Mouse (Mus musculus) kidney, postnatal 0 days (tissue): ENCODE data around the gene Jade2. TPM values are rescaled to one million over a fixed set of nuclear protein-coding genes. Genes with fewer than 3 reads are reported as not detected.

Experiments used
- ATAC-seq: fragments of 200-750 bp; cut with Nextera tagmentation; replicated peaks from 2 replicates; pipeline ENCODE4 v1.8.0; 2017; ENCODE audit warnings: low read depth, moderate number of reproducible peaks, moderate TSS enrichment, moderate library complexity; ENCODE audit not compliant: low FRiP score
- DNase-seq: peaks from one replicate; pipeline ENCODE4 v3.0.0-alpha.2; 2016; ENCODE audit warnings: low spot score
- H3K27ac ChIP-seq: fragments of 300-500 bp; sonication (generic); 2 replicates; pipeline ENCODE4 v1.5.1; 2014; ENCODE audit warnings: mild to moderate bottlenecking
- H3K27me3 ChIP-seq: fragments of 300-500 bp; sonication (generic); 2 replicates; pipeline ENCODE4 v1.6.1; 2014; ENCODE audit warnings: low read length, mixed read lengths; ENCODE audit not compliant: insufficient read depth
- H3K36me3 ChIP-seq: fragments of 300-500 bp; sonication (generic); 2 replicates; pipeline ENCODE4 v1.6.1; 2014; ENCODE audit warnings: low read length, mixed read lengths; ENCODE audit not compliant: insufficient read depth
- H3K4me1 ChIP-seq: fragments of 300-500 bp; sonication (generic); replicated peaks from 2 replicates; pipeline ENCODE4 v1.6.1; 2014; ENCODE audit warnings: antibody characterized with exemption, low read length, mixed read lengths; ENCODE audit not compliant: insufficient read depth
- H3K4me2 ChIP-seq: fragments of 300-500 bp; sonication (generic); 2 replicates; pipeline ENCODE4 v1.6.1; 2014; ENCODE audit warnings: mild to moderate bottlenecking, low read length, moderate library complexity, mixed read lengths
- H3K4me3 ChIP-seq: fragments of 300-500 bp; sonication (generic); replicated peaks from 2 replicates; pipeline ENCODE4 v1.5.1; 2014; ENCODE audit warnings: low read depth, low read length
- H3K9ac ChIP-seq: fragments of 300-500 bp; sonication (generic); 2 replicates; pipeline ENCODE4 v1.6.1; 2014; ENCODE audit warnings: low read depth, low read length
- H3K9me3 ChIP-seq: fragments of 300-500 bp; sonication (generic); replicated peaks from 2 replicates; pipeline ENCODE4 v1.6.1; 2016; ENCODE audit warnings: low read length, inconsistent platforms, mixed read lengths
- CTCF ChIP-seq: IDR thresholded peaks from 2 replicates; pipeline ENCODE4 v1.5.1; 2016; ENCODE audit warnings: antibody characterized with exemption, low read depth, mild to moderate bottlenecking, moderate library complexity
- WGBS: fragments of 180-500 bp; shearing (Covaris S2); extraction: QIAGEN DNeasy Blood & Tissue Kit; methylation state at CpG from one replicate; pipeline ENCODE4 v1.1.7; 2014; 5-methylcytosine and 5-hydroxymethylcytosine counted together
- polyA plus RNA-seq: library from polyadenylated mRNA; unstranded; fragments of >200 nt; fragmentation: Nextera tagmentation; extraction: Ambion mirVana; gene quantifications from 2 replicates; pipeline ENCODE4 v1.2.1, GENCODE M21; 2015

Gene Jade2
- polyA plus RNA-seq, 1 experiment from 2014 or later: 1.0 TPM

DNA sequence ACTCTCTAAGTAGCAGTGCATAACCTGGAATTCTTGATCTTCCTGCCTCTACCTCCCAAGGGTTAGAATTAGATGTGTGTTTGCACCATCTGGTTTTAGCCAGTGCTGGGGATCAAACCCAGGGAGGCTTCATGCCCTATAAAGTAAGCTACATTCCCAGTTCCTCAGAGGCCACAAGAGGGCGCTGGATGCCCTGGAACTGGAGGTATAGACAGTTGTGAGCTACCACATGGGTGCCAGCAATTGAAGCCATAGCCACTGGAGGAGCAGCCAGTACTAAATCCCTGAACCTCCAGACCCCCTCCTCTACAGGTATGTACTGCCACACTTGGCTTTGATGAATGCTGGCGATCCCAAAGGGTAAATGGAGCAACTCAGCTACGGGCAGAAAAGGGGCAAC, 37.5 kb downstream of the Jade2 start:
- TF ChIP-seq CTCF: peak; percentile 61

DNA sequence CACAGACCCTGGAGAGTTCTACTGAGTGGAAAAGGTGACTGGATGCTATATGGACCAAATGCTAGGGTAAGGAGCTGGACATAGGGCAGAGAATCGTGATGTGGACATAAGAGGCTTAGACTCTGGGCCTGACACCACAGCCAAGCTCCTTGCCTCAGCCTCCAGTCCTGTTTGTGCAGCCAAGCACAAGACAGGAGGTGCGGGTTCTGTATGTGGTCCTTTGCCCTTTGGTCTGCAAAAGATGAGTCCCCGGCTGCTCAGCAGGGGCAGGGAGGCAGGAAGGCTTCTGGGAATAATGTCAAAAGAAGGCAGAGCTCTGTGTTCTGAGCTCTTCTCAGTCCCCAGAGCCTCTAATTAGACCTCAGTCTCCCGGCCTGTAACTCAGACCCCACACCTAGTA, 38.6 kb downstream of the Jade2 start:
- H3K9me3 ChIP-seq: no peaks in the 10 kb centered on the region
- H3K4me3 ChIP-seq: no peak overlapping the region
- no peaks in the 10 kb centered on the region for H3K27me3 ChIP-seq
- 87% methylated on average over 4 of the region's 4 CpGs for WGBS
- no peak for ATAC-seq
- H3K36me3 ChIP-seq: no peaks in the 10 kb centered on the region
- H3K9ac ChIP-seq: no peak overlapping the region
- H3K4me1 ChIP-seq: no peaks in the 10 kb centered on the region
- no peak overlapping the region for H3K27ac ChIP-seq
- no peak for DNase-seq
- TF ChIP-seq CTCF: no peak
- H3K4me2 ChIP-seq: no peak overlapping the region

More for the DNA sequence above, 37.5 kb downstream of the Jade2 start:
- DNase-seq: no peak
- Histone ChIP-seq H3K27me3 (no peaks in the 10 kb centered on the region), H3K27ac (no peak overlapping the region), H3K4me2 (no peak overlapping the region), H3K4me3 (no peak overlapping the region), H3K9ac (no peak overlapping the region), H3K4me1 (no peaks in the 10 kb centered on the region), H3K36me3 (no peaks in the 10 kb centered on the region), H3K9me3 (no peaks in the 10 kb centered on the region)
- WGBS: 74% methylated on average over 3 of the region's 3 CpGs
- ATAC-seq: no peak

DNA sequence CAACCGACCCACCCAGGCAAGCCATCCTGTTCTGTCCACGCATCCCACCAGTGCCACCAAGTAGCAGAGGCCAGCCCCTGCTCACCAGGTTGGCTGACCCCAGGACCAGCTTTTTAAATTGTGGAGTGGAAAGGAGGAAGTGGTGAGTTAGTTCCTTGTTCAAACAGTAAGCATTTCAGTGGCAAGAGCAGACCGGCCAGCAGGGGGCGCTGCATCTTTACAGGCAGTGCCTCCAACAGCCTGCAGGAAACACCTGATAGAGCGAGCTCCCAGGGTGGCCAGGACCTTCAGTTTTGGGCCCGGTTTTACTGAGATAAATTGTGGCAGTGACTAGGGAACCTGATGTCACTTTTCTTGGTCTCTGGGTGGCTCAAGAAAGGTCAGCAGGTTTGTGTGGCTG, 39.7 kb downstream of the Jade2 start:
- no peaks in the 10 kb centered on the region for H3K27me3 ChIP-seq
- H3K4me2 ChIP-seq: no peak overlapping the region
- H3K9me3 ChIP-seq: no peaks in the 10 kb centered on the region
- H3K9ac ChIP-seq: no peak overlapping the region
- no peaks in the 10 kb centered on the region for H3K4me1 ChIP-seq
- no peak overlapping the region for H3K4me3 ChIP-seq
- peak; percentile 98 for TF ChIP-seq CTCF
- DNase-seq: peak; percentile 90
- 0 out of 2 replicates have a peak, but pooled peaks have one; percentile 44 for ATAC-seq
- H3K36me3 ChIP-seq: no peaks in the 10 kb centered on the region
- 33% methylated on average over 6 of the region's 6 CpGs for WGBS
- H3K27ac ChIP-seq: no peak overlapping the region

DNA sequence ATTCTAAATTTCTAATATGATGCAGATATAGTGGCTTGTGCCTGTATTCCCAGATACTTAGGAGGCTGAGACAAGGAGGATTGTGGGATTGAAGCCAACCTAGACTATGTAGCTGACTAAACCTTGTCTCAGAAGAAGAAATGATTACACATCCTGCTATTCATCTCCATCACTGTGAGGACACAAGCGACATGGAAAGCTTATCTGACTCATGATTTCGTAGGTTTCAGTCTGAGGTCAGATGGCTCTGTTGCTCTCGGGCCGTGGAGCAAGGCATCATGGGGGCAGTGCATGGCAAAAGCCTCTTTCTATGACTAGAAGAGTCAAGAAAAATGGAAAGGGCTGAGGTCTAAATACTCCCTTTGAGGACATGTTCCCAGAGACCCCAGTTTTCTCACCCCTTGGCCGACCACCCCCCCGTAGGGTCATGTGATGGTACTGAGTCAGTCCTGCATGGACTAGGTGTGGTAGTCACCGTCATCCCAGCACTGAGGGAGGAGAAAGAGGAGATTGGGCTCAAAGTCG, 45.4 kb downstream of the Jade2 start:
- no peaks in the 10 kb centered on the region for H3K27me3 ChIP-seq
- DNase-seq (no peak), ATAC-seq (no peak)
- 0 out of 2 replicates have a peak, but pooled peaks cover 3% of the 10 kb centered on the region for H3K4me1 ChIP-seq
- no peak overlapping the region for H3K9ac ChIP-seq
- H3K4me2 ChIP-seq: no peak overlapping the region
- no peak overlapping the region for H3K27ac ChIP-seq
- H3K4me3 ChIP-seq: no peak overlapping the region
- WGBS: 90% methylated on average over 8 of the region's 8 CpGs
- H3K36me3 ChIP-seq: no peaks in the 10 kb centered on the region
- TF ChIP-seq CTCF: no peak
- H3K9me3 ChIP-seq: no peaks in the 10 kb centered on the region

DNA sequence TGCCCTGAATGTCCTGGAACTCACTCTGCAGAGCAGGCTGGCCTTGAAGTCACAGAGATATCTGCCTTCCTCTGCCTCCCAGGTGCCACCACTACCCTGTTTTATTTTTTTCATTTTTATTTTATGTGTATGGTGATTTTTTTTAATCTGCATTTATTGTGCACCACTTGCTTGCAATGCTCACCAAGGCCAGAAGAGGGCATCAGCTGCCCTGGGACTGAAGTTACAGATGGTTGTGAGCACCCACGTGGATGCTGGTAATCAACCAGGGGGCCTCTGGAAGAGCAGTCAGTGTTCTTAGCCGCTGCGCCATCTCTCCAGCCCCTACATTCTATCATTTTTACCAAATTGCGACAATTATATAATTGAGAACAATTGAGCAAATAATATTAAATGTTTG, 46.2 kb downstream of the Jade2 start:
- WGBS: 89% methylated on average over 4 of the region's 4 CpGs

DNA sequence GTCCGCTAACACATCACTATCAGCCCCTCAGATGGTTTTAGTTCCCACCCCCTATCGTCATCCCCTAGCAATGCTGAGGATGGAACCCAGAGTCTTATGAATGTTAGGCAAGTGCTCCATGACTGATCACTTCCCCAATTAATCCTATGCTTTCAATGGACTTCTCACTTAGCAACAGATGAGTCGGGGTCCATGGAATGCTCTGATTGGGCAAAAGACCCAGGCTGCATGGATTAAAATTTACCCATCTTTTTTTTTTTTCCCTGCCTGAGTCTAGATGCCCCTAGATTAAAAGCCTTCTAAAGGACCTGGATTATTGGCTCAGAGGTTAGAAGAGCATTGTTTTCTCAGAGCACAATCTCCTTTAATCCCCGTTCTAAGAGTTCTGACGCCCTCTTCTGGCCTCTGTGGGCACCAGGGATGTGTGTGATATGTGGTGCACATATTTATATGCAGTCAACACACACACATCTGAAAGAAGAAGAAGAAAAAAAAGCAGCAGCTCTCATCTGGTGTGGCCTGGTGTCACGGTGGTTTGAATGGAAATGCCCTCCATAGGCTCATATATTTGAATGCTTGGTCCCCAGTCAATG, 47.7 kb downstream of the Jade2 start:
- Histone ChIP-seq H3K27me3 (no peaks in the 10 kb centered on the region), H3K9me3 (no peaks in the 10 kb centered on the region), H3K4me1 (0 out of 2 replicates have a peak, but pooled peaks cover 3% of the 10 kb centered on the region), H3K4me3 (no peak overlapping the region), H3K9ac (no peak overlapping the region), H3K4me2 (no peak overlapping the region), H3K27ac (no peak overlapping the region), H3K36me3 (no peaks in the 10 kb centered on the region)
- ATAC-seq (no peak; the same call in 1 of the 2 replicates), DNase-seq (peak; percentile 83)
- WGBS: 58% methylated on average over 6 of the region's 6 CpGs
- peak; percentile 40 for TF ChIP-seq CTCF

More for the DNA sequence above, 46.2 kb downstream of the Jade2 start:
- DNase-seq (no peak), ATAC-seq (no peak)
- no peaks in the 10 kb centered on the region for H3K27me3 ChIP-seq
- no peaks in the 10 kb centered on the region for H3K36me3 ChIP-seq
- H3K27ac ChIP-seq: no peak overlapping the region
- peak; percentile 49 for TF ChIP-seq CTCF
- H3K9me3 ChIP-seq: no peaks in the 10 kb centered on the region
- H3K4me3 ChIP-seq: no peak overlapping the region
- 0 out of 2 replicates have a peak, but pooled peaks cover 3% of the 10 kb centered on the region for H3K4me1 ChIP-seq
- H3K9ac ChIP-seq: no peak overlapping the region
- H3K4me2 ChIP-seq: no peak overlapping the region
